Mouse (Mus musculus) ES-Bruce4 (cell line): ENCODE measurements around the gene Grin3b. TPM values are rescaled to one million over a fixed set of nuclear protein-coding genes. Genes with fewer than 3 reads are reported as not detected.
"Not testable (repeated sequence)": the region's sequence is repeated elsewhere in the genome, so short reads cannot be mapped to it uniquely, and the experiment has no call there.

Source experiments
- H3K27ac ChIP-seq: 2 replicates; pipeline ENCODE4 v1.5.1; 2012; ENCODE audit warnings: low read length, inconsistent platforms; ENCODE audit not compliant: insufficient read depth
- H3K27me3 ChIP-seq: 2 replicates; pipeline ENCODE4 v1.6.1; 2012; ENCODE audit warnings: mild to moderate bottlenecking, low read length, inconsistent platforms; ENCODE audit not compliant: control insufficient read depth, poor library complexity, insufficient read depth, severe bottlenecking
- H3K36me3 ChIP-seq: 2 replicates; pipeline ENCODE4 v1.6.1; 2012; ENCODE audit warnings: inconsistent platforms, mild to moderate bottlenecking, low read length, moderate library complexity; ENCODE audit not compliant: control insufficient read depth, poor library complexity, insufficient read depth, severe bottlenecking
- H3K4me1 ChIP-seq: one replicate; pipeline ENCODE4 v1.8.1; 2011; ENCODE audit warnings: low read length; ENCODE audit not compliant: control insufficient read depth, insufficient read depth
- H3K4me3 ChIP-seq: 2 replicates; pipeline ENCODE4 v1.5.1; 2011; ENCODE audit warnings: low read depth, mild to moderate bottlenecking, low read length
- H3K9ac ChIP-seq: 2 replicates; pipeline ENCODE4 v1.6.1; 2012; ENCODE audit warnings: low read depth, mild to moderate bottlenecking, inconsistent platforms; ENCODE audit not compliant: poor library complexity, severe bottlenecking
- H3K9me3 ChIP-seq: replicated peaks from 2 replicates; pipeline ENCODE4 v1.6.1; 2012; ENCODE audit warnings: mild to moderate bottlenecking, low read length, inconsistent platforms; ENCODE audit not compliant: control insufficient read depth, poor library complexity, insufficient read depth, severe bottlenecking
- CTCF ChIP-seq: IDR thresholded peaks from one replicate; pipeline ENCODE4 v1.8.1; 2011; ENCODE audit warnings: low read depth, low read length
- EP300 ChIP-seq: IDR thresholded peaks from 2 replicates; pipeline ENCODE4 v1.6.1; 2011; ENCODE audit warnings: low read depth, low read length; ENCODE audit not compliant: insufficient read depth
- POLR2A ChIP-seq: IDR thresholded peaks from one replicate; pipeline ENCODE4 v1.8.1; 2011; ENCODE audit warnings: low read length; ENCODE audit not compliant: insufficient read depth
- polyA plus RNA-seq: library from polyadenylated mRNA; stranded (reverse); fragments of >200 nt; gene quantifications from 2 replicates; pipeline ENCODE4 v1.2.4, GENCODE M21; 2011; ENCODE audit warnings: low read depth; ENCODE audit not compliant: missing spikeins, insufficient read depth, insufficient read length

The Grin3b gene
- polyA plus RNA-seq, 1 experiment: not detected

DNA sequence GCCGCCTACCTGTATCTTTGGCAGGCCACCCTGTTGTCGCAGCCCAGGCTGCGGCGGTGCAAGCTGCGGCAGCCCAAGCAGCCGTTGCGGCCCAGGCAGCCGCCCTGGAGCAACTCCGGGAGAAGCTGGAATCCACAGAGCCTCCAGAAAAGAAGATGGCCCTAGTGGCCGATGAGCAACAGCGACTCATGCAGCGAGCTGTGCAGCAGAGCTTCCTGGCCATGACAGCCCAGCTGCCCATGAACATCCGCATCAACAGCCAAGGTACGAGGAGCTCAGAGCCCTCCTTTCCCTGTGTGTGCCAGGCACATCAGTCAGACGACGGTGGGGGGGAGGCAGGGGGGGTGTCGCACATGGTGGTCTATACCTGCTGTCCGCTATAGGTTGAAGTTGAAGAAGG lies 19.9 kb upstream of the Grin3b start:
- no peaks in the 10 kb centered on the region for H3K36me3 ChIP-seq
- no peak overlapping the region for H3K9ac ChIP-seq
- TF ChIP-seq EP300 (no peak), CTCF (no peak), POLR2A (no peak)
- H3K4me1 ChIP-seq: peaks cover 6% of the 10 kb centered on the region
- H3K27me3 ChIP-seq: no peaks in the 10 kb centered on the region
- H3K27ac ChIP-seq: no peak overlapping the region
- no peak overlapping the region for H3K4me3 ChIP-seq
- H3K9me3 ChIP-seq: no peaks in the 10 kb centered on the region

- H3K9ac ChIP-seq: no peak overlapping the region
- H3K36me3 ChIP-seq: no peaks in the 10 kb centered on the region
- no peaks in the 10 kb centered on the region for H3K9me3 ChIP-seq
Measured at GRCm38 (mm10) chr10:79953946-79954345, 16.6 kb upstream of the Grin3b start.

DNA sequence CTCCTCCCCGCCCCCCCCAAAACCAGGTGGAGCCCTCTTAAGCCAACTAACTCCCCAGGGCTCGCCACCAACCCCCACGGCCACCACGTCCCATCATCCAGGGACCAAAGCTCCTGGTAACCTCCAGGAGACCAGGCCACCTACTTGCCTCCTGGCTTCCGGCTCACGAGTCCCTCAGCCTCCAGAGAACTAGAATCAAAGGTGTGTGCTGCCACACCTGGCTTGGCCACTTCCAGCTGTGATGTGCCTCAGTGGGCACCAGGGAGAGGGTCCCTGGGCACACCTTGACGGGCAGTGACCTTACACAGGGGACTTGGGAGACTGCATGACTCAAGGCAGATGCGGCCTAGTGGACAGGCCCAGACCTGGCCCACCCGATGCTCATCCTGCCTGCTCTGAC lies 14.8 kb upstream of the Grin3b start:
- H3K36me3 ChIP-seq: no peaks in the 10 kb centered on the region
- H3K27ac ChIP-seq: peak overlapping the region; percentile 76
- TF ChIP-seq CTCF (no peak), EP300 (no peak; the same call in 1 of the 2 replicates), POLR2A (no peak)
- H3K4me3 ChIP-seq: no peak overlapping the region
- no peaks in the 10 kb centered on the region for H3K27me3 ChIP-seq
- H3K9me3 ChIP-seq: no peaks in the 10 kb centered on the region
- peak overlapping the region; percentile 4; the same call in 1 of the 2 replicates for H3K9ac ChIP-seq
- peaks cover 16% of the 10 kb centered on the region for H3K4me1 ChIP-seq

More at GRCm38 (mm10) chr10:79953946-79954345, 16.6 kb upstream of the Grin3b start:
- Histone ChIP-seq H3K4me1 (peaks cover 16% of the 10 kb centered on the region), H3K27me3 (no peaks in the 10 kb centered on the region), H3K27ac (no peak overlapping the region), H3K4me3 (no peak overlapping the region)
- TF ChIP-seq POLR2A (no peak), CTCF (peak; percentile 59), EP300 (no peak)

- Histone ChIP-seq H3K27me3 (no peaks in the 10 kb centered on the region), H3K27ac (peak overlapping the region; percentile 76; the same call in 1 of the 2 replicates), H3K4me1 (peaks cover 16% of the 10 kb centered on the region), H3K36me3 (peaks cover 4% of the 10 kb centered on the region), H3K4me3 (no peak overlapping the region), H3K9me3 (no peaks in the 10 kb centered on the region), H3K9ac (no peak overlapping the region)
- TF ChIP-seq POLR2A (no peak), EP300 (peak; percentile 79), CTCF (no peak)
Measured at GRCm38 (mm10) chr10:79956643-79957154, 13.8 kb upstream of the Grin3b start.

DNA sequence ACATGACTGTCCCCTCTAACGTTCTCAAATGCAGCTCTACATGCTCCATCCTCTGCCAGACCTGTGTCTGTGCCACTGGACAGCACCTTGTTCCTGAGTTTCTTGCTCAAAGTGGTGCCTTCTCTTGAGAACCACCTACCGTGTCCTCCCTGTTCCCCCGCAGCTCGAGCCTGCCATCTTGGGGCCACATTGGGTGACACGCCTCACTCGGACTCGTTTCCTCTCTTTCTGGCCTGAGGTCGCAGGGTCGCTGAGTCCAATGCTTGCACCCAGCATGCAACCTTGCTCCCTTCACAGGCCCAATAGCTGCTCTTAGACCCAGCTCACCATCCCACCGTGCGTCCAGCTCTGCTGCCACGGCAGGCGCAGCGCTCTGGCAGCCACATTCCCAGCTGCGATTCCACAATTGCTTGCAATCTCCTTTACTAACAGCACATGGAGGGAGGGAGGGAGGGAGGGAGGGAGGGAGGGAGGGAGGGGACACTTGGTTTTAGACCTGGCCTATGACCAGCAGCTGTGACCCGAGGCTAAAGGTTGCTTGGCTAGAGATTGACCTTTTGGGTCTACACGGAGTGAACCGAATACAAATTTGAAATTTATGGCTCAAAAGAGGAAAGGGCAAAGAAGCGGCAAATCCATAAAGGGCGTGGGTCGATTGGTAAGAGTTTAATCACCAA lies 12.2 kb upstream of the Grin3b start:
- no peak overlapping the region for H3K27ac ChIP-seq

GRCm38 (mm10) chr10:79959412-79959811 lies 11.1 kb upstream of the Grin3b start:
- Histone ChIP-seq H3K4me1 (peaks cover 16% of the 10 kb centered on the region), H3K36me3 (peaks cover 21% of the 10 kb centered on the region)
- not testable (repeated sequence) for H3K9ac ChIP-seq, H3K4me3 ChIP-seq, H3K27me3 ChIP-seq, H3K9me3 ChIP-seq, H3K27ac ChIP-seq

More for the DNA sequence above, 12.2 kb upstream of the Grin3b start:
- Histone ChIP-seq H3K4me3 (peak overlapping the region; percentile 57), H3K27me3 (no peaks in the 10 kb centered on the region), H3K4me1 (peaks cover 16% of the 10 kb centered on the region), H3K9me3 (no peaks in the 10 kb centered on the region), H3K9ac (0 out of 2 replicates have a peak overlapping the region, but pooled peaks have one; percentile 7), H3K36me3 (peaks cover 13% of the 10 kb centered on the region)
- TF ChIP-seq EP300: peak; percentile 50; the same call in 1 of the 2 replicates
- TF ChIP-seq CTCF: peak; percentile 98
- TF ChIP-seq POLR2A: no peak
